Mouse (Mus musculus): ENCODE measurements around the gene Golga5.

Gene Golga5

GRCm38 (mm10) chr12:102468894-102469764 is at the start of gene Golga5:
Golga5 (plus strand) TSS chr12:102469135.
- peak; percentile 82 for DNase-seq (ENCODE audit: low spot score)

GRCm38 (mm10) chr12:102419544-102419943 is 49.4 kb upstream of the Golga5 start:
- DNase-seq (ENCODE audit: low spot score) = no peak

GRCm38 (mm10) chr12:102420168-102420890 is 48.6 kb upstream of the Golga5 start:
- no peak for DNase-seq (ENCODE audit: low spot score)

GRCm38 (mm10) chr12:102422065-102422464 is 46.9 kb upstream of the Golga5 start:
- no peak for DNase-seq (ENCODE audit: low spot score)

GRCm38 (mm10) chr12:102422623-102423320 is 46.2 kb upstream of the Golga5 start:
- no peak for DNase-seq (ENCODE audit: low spot score)

GRCm38 (mm10) chr12:102423625-102424024 is 45.3 kb upstream of the Golga5 start:
- no peak for DNase-seq (ENCODE audit: low spot score)

GRCm38 (mm10) chr12:102424456-102424855 is 44.5 kb upstream of the Golga5 start:
- no peak for DNase-seq (ENCODE audit: low spot score)

- DNase-seq (ENCODE audit: low spot score) = no peak
Measured at GRCm38 (mm10) chr12:102425048-102425578, 43.8 kb upstream of the Golga5 start.

GRCm38 (mm10) chr12:102426285-102426684 is 42.6 kb upstream of the Golga5 start:
- DNase-seq (ENCODE audit: low spot score) = no peak

GRCm38 (mm10) chr12:102429656-102430055 is 39.3 kb upstream of the Golga5 start:
- DNase-seq (ENCODE audit: low spot score) = no peak

GRCm38 (mm10) chr12:102430228-102430627 is 38.7 kb upstream of the Golga5 start:
- DNase-seq (ENCODE audit: low spot score) = no peak

- DNase-seq (ENCODE audit: low spot score) = no peak
Measured at GRCm38 (mm10) chr12:102432238-102432637, 36.7 kb upstream of the Golga5 start.

- no peak for DNase-seq (ENCODE audit: low spot score)
Measured at GRCm38 (mm10) chr12:102434107-102434506, 34.8 kb upstream of the Golga5 start.

- no peak for DNase-seq (ENCODE audit: low spot score)
Measured at GRCm38 (mm10) chr12:102436939-102437526, 31.9 kb upstream of the Golga5 start.

GRCm38 (mm10) chr12:102437952-102438351 is 31.0 kb upstream of the Golga5 start:
- DNase-seq (ENCODE audit: low spot score) = no peak

- no peak for DNase-seq (ENCODE audit: low spot score)
Measured at GRCm38 (mm10) chr12:102438983-102439631, 29.8 kb upstream of the Golga5 start.

GRCm38 (mm10) chr12:102439632-102440023 is 29.3 kb upstream of the Golga5 start, which contains the start of gene Lgmn:
Lgmn (minus strand) TSS chr12:102439813.
- DNase-seq (ENCODE audit: low spot score) = peak; percentile 97

- DNase-seq (ENCODE audit: low spot score) = no peak
Measured at GRCm38 (mm10) chr12:102440551-102440950, 28.4 kb upstream of the Golga5 start.

- no peak for DNase-seq (ENCODE audit: low spot score)
Measured at GRCm38 (mm10) chr12:102441141-102441540, 27.8 kb upstream of the Golga5 start.

GRCm38 (mm10) chr12:102442639-102443038 is 26.3 kb upstream of the Golga5 start:
- no peak for DNase-seq (ENCODE audit: low spot score)

GRCm38 (mm10) chr12:102443676-102444075 is 25.3 kb upstream of the Golga5 start:
- no peak for DNase-seq (ENCODE audit: low spot score)
